Mouse (Mus musculus) heart, embryonic 14.5 days (tissue): ENCODE data around the gene Dnajc11. TPM values are rescaled to one million over a fixed set of nuclear protein-coding genes. Genes with fewer than 3 reads are reported as not detected.

Experiments used
- ATAC-seq: fragments of 200-750 bp; cut with Nextera tagmentation; 2 replicates; pipeline ENCODE4 v1.8.0; 2017; ENCODE audit warnings: low read depth, moderate TSS enrichment; ENCODE audit not compliant: insufficient number of reproducible peaks, insufficient read depth, low FRiP score
- H3K27ac ChIP-seq, 2 experiments: fragments of 200-500 bp in 1 of 2; fragments of 300-500 bp in 1 of 2; sonication (generic) in 1 of 2; replicated peaks in 1 of 2; 2 replicates each; pipeline ENCODE4 v1.5.1; 2012 to 2014; ENCODE audit warnings: low read depth in 2 of 2, low read length in 2 of 2, control low read depth in 1 of 2, mild to moderate bottlenecking in 1 of 2, mixed read lengths in 1 of 2; ENCODE audit not compliant: control insufficient read depth in 1 of 2, insufficient read depth in 1 of 2
- H3K27me3 ChIP-seq: fragments of 300-500 bp; sonication (generic); 2 replicates; pipeline ENCODE4 v1.6.1; 2014; ENCODE audit warnings: mild to moderate bottlenecking, low read length, control low read depth; ENCODE audit not compliant: control insufficient read depth, insufficient read depth
- H3K36me3 ChIP-seq: fragments of 300-500 bp; sonication (generic); 2 replicates; pipeline ENCODE4 v1.6.1; 2014; ENCODE audit warnings: mild to moderate bottlenecking, control low read depth, low read length, mixed read lengths; ENCODE audit not compliant: control insufficient read depth, insufficient read depth
- H3K4me1 ChIP-seq, 2 experiments: fragments of 200-500 bp in 1 of 2; fragments of 300-500 bp in 1 of 2; sonication (generic) in 1 of 2; 2 replicates each; pipeline ENCODE4 v1.6.1; 2012 to 2014; ENCODE audit warnings: low read length in 2 of 2, control low read depth in 1 of 2, mixed read lengths in 1 of 2; ENCODE audit not compliant: control insufficient read depth in 2 of 2, insufficient read depth in 2 of 2
- H3K4me2 ChIP-seq: fragments of 300-500 bp; sonication (generic); 2 replicates; pipeline ENCODE4 v1.6.1; 2014; ENCODE audit warnings: mild to moderate bottlenecking, low read length
- H3K4me3 ChIP-seq, 2 experiments: fragments of 200-500 bp in 1 of 2; fragments of 300-500 bp in 1 of 2; sonication (generic) in 1 of 2; 2 replicates each; pipeline ENCODE4 v1.5.1; 2012 to 2014; ENCODE audit warnings: low read length in 2 of 2, mild to moderate bottlenecking in 2 of 2, control low read depth in 1 of 2, low read depth in 1 of 2, moderate library complexity in 1 of 2; ENCODE audit not compliant: control insufficient read depth in 1 of 2, insufficient read depth in 1 of 2
- H3K9ac ChIP-seq: fragments of 300-500 bp; sonication (generic); 2 replicates; pipeline ENCODE4 v1.6.1; 2014; ENCODE audit warnings: mild to moderate bottlenecking, low read length
- H3K9me3 ChIP-seq: fragments of 300-500 bp; sonication (generic); 2 replicates; pipeline ENCODE4 v1.6.1; 2016; ENCODE audit warnings: low read length, control low read depth; ENCODE audit not compliant: control insufficient read depth
- WGBS: fragments of 180-500 bp; shearing (Covaris S2); extraction: QIAGEN DNeasy Blood & Tissue Kit; methylation state at CpG from one replicate; pipeline ENCODE4 v1.1.7; 2014; 5-methylcytosine and 5-hydroxymethylcytosine counted together
- polyA plus RNA-seq: library from polyadenylated mRNA; unstranded; fragments of >200 nt; fragmentation: Nextera tagmentation; extraction: Ambion mirVana; gene quantifications from 2 replicates; pipeline ENCODE4 v1.2.1, GENCODE M21; 2014

Dnajc11 gene
- polyA plus RNA-seq, 1 experiment from 2014 or later, result 54.6 TPM

DNA sequence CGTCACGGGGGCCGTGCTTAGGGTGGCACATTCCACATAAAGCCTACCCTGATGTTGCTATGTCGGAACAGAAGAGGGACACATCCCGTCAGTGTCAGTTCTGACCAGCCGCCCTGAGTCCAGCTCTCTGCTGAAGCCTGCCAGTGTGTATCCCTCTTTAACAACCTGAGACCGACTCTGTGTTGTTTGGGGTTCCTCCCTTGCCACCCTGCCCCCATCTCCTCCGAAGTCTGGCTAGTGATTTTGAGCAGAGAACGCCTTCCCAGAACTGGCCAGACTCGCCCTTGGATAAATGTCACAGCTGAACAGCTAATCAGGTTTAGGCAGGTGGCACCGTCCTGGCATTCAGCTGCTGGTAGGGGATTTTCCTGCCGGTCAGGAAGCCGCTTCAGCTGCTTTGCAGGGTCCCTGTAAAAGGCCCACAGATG lies 77.2 kb downstream of the Dnajc11 start:
- 0 out of 2 replicates have a peak, but pooled peaks have one; percentile 7 for ATAC-seq
- Histone ChIP-seq H3K4me2 (peak overlapping the region; percentile 78), H3K9ac (peak overlapping the region; percentile 91), H3K27ac (peak overlapping the region; percentile 96), H3K27me3 (no peaks in the 10 kb centered on the region), H3K9me3 (no peaks in the 10 kb centered on the region), H3K4me1 (peaks cover 37 to 57% of the 10 kb centered on the region in 2 experiments), H3K36me3 (peaks cover 38% of the 10 kb centered on the region), H3K4me3 (peak overlapping the region; percentile 69 to 91)
- 4% methylated on average over 13 of the region's 13 CpGs for WGBS

DNA sequence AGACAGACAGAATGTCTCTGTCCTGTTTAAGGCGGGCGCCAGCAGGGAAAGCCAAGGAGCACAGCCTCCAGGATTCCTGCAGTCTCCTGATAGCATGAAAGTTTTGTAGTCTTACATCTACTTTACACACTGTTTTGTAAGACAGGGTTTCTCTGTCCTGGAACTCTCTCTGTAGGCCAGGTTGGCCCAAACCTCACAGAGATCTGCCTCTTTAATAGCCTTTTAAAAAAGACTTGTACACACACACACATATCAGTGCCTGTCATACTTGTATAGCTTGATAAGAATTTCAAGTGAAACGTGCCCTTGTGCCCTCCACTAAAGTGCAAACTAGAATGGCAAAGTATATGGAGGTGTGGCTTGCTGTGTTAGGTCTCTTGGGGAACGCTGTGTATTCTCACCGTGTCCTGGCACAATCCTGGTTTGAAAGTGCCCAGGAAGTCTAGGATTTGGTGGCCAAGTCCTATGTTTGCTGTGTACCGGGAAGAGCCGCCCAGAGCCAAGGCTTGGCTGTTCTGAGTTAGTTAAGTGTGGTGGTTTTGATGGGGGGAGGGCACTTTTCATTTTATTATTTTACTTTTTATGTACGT lies 77.8 kb downstream of the Dnajc11 start:
- no peaks in the 10 kb centered on the region for H3K9me3 ChIP-seq
- H3K4me1 ChIP-seq, result peaks cover 37 to 57% of the 10 kb centered on the region in 2 experiments
- H3K4me2 ChIP-seq, result peak overlapping the region; percentile 78
- H3K4me3 ChIP-seq, result peak overlapping the region; percentile 69 to 91
- peak overlapping the region; percentile 96 for H3K27ac ChIP-seq
- no peak for ATAC-seq
- H3K27me3 ChIP-seq, result no peaks in the 10 kb centered on the region
- H3K9ac ChIP-seq, result peak overlapping the region; percentile 91
- H3K36me3 ChIP-seq, result peaks cover 43% of the 10 kb centered on the region
- WGBS, result 37% methylated on average over 8 of the region's 8 CpGs

- peak overlapping the region in 1 of 2 experiments; percentile 96; a peak in 1 of 4 replicates for H3K27ac ChIP-seq
- peaks cover 33 to 53% of the 10 kb centered on the region in 2 experiments for H3K4me1 ChIP-seq
- H3K36me3 ChIP-seq, result peaks cover 52% of the 10 kb centered on the region
- peak overlapping the region; percentile 91; the same call in 1 of the 2 replicates for H3K9ac ChIP-seq
- H3K4me2 ChIP-seq, result peak overlapping the region; percentile 78
- ATAC-seq, result no peak
- H3K27me3 ChIP-seq, result no peaks in the 10 kb centered on the region
- no peaks in the 10 kb centered on the region for H3K9me3 ChIP-seq
- H3K4me3 ChIP-seq, result peak overlapping the region in 1 of 2 experiments; percentile 91; a peak in 1 of 4 replicates
- 67% methylated on average over 16 of the region's 16 CpGs for whole genome bisulfite sequencing
Observed at GRCm38 (mm10) chr4:152012109-152012508, 78.6 kb downstream of the Dnajc11 start.

- Histone ChIP-seq H3K4me2 (peak overlapping the region; percentile 78), H3K4me3 (peak overlapping the region; percentile 1 to 5; a peak in 1 of 4 replicates), H3K9me3 (no peaks in the 10 kb centered on the region), H3K36me3 (peaks cover 62% of the 10 kb centered on the region), H3K27me3 (no peaks in the 10 kb centered on the region), H3K27ac (peak overlapping the region; percentile 55 to 69), H3K4me1 (peaks cover 23 to 42% of the 10 kb centered on the region in 2 experiments), H3K9ac (peak overlapping the region; percentile 53)
- 56% methylated on average over 12 of the region's 12 CpGs for WGBS
- ATAC-seq, result no peak
Observed at GRCm38 (mm10) chr4:152013036-152013813, 79.7 kb downstream of the Dnajc11 start.

GRCm38 (mm10) chr4:152019073-152019472 lies 85.6 kb downstream of the Dnajc11 start:
- peaks cover 0 to 4% of the 10 kb centered on the region in 2 experiments; a peak in 2 of 4 replicates for H3K4me1 ChIP-seq
- no peak for ATAC-seq

DNA sequence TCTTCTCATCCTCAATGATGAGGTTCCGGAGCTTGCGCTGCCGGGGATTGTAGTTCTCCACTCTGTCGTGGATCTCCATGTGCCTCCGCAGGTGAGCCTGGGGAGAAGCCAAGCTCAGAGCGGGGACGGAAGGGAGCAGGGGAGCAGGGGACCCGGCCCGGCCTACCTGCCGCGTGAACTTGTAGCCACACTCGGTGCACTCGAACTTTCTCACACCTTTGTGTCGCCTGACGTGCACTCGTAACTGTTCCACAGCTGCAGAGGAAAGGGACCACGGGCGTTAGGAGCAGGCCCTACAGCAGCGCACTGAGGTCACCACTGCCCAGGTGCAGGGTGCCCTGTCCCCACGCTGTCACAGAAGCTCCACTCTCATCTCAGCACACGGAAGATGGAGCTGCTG lies 86.5 kb downstream of the Dnajc11 start:
- Histone ChIP-seq H3K9me3 (no peaks in the 10 kb centered on the region), H3K4me2 (no peak overlapping the region), H3K36me3 (peaks cover 97% of the 10 kb centered on the region), H3K4me3 (no peak overlapping the region), H3K9ac (no peak overlapping the region), H3K4me1 (peaks cover 0 to under 1% of the 10 kb centered on the region in 2 experiments; a peak in 2 of 4 replicates), H3K27me3 (no peaks in the 10 kb centered on the region), H3K27ac (no peak overlapping the region)
- no peak for ATAC-seq
- WGBS, result 90% methylated on average over 21 of the region's 21 CpGs

More at GRCm38 (mm10) chr4:152019073-152019472, 85.6 kb downstream of the Dnajc11 start:
- 73% methylated on average over 6 of the region's 6 CpGs for WGBS
- H3K36me3 ChIP-seq, result peaks cover 97% of the 10 kb centered on the region
- H3K27ac ChIP-seq, result no peak overlapping the region
- H3K9ac ChIP-seq, result no peak overlapping the region
- no peaks in the 10 kb centered on the region for H3K27me3 ChIP-seq
- H3K4me3 ChIP-seq, result no peak overlapping the region
- H3K9me3 ChIP-seq, result no peaks in the 10 kb centered on the region
- H3K4me2 ChIP-seq, result no peak overlapping the region

DNA sequence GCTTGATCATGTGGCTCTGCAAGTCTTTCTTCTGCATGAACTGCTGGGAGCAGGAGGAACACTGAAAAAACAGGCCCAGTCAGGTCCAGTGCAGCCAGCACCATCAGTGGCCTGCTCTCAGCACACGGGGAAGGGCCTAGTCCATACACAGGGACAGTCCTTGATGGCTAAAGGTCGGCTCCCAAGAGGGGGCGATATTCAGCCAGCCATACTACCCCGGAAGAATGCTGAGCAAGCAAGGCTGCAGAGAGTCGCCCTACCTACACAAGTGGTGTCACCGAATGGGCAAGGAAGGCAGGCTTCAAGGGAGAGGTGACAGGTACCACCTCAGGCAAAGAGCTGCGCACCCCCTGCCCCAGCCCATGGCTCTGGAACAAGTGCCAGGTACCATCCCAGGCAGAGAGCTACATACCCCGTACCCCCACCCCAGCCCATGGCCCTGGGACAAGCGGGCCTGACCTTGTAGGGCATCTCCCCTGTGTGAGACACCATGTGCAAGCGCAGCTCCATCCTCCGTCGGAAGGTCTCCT lies 88.1 kb downstream of the Dnajc11 start:
- 74% methylated on average over 12 of the region's 12 CpGs for WGBS
- H3K4me1 ChIP-seq, result peaks cover 13 to 17% of the 10 kb centered on the region in 2 experiments
- no peaks in the 10 kb centered on the region for H3K27me3 ChIP-seq
- no peaks in the 10 kb centered on the region for H3K9me3 ChIP-seq
- ATAC-seq, result no peak
- no peak overlapping the region for H3K4me2 ChIP-seq
- no peak overlapping the region for H3K4me3 ChIP-seq
- H3K27ac ChIP-seq, result no peak overlapping the region
- H3K36me3 ChIP-seq, result peaks cover 85% of the 10 kb centered on the region
- no peak overlapping the region for H3K9ac ChIP-seq
